In genomic region chr15:74455921-74456674, GRCm38 (mm10) we compare ENCODE assay signal across 13 mouse cellular contexts.
DNase-seq lines count a peak whose midpoint lies in the region; ATAC-seq and TF ChIP-seq lines count a peak whose summit lies in the region.
"Had no signal": no experiment of that assay in that cellular context is flagged by ENCODE, and none has a peak within 500 bp of the region (broad histone marks: within the 10 kb centered on the region; RNA-seq: fewer than 3 reads in every experiment).

No protein-coding gene starts in this region.

- peak; percentile 25 for DNase-seq in forebrain, embryonic 10.5 days (ENCODE audit: extremely low spot score, low spot score)
- no peak for DNase-seq in forebrain, postnatal 0 days
- DNase-seq in 3T3-L1 (ENCODE audit: low read depth, low spot score): peak; percentile 47
- DNase-seq in heart, postnatal 10 days: peak; percentile 51 to 54
- no peak for DNase-seq in testis, postnatal 14 days (ENCODE audit: low spot score)
- no peak for DNase-seq in kidney, postnatal 14 days
- DNase-seq in thymus, postnatal 25 days: no peak
- DNase-seq: adrenal gland, postnatal 36 days; lung, adult 18-20 months had no signal

- WGBS in forebrain, embryonic 10.5 days: 71% methylated on average over 11 of the region's 11 CpGs
- 64% methylated on average over 11 of the region's 11 CpGs for WGBS in forebrain, postnatal 0 days
- 41% methylated on average over 11 of the region's 11 CpGs for WGBS in embryonic facial prominence, embryonic 13.5 days

- H3K36me3 ChIP-seq in forebrain, embryonic 10.5 days (replicated peaks): no peaks in the 10 kb centered on the region
- H3K36me3 ChIP-seq in forebrain, postnatal 0 days (ENCODE audit: insufficient read depth): no peaks in the 10 kb centered on the region
- no peaks in the 10 kb centered on the region for H3K36me3 ChIP-seq in embryonic facial prominence, embryonic 13.5 days
- H3K36me3 ChIP-seq: stomach, embryonic 15.5 days had no signal

- no peaks in the 10 kb centered on the region for H3K9me3 ChIP-seq in forebrain, embryonic 10.5 days
- no peaks in the 10 kb centered on the region for H3K9me3 ChIP-seq in forebrain, postnatal 0 days (ENCODE audit: low read length)
- no peaks in the 10 kb centered on the region for H3K9me3 ChIP-seq in embryonic facial prominence, embryonic 13.5 days
- H3K9me3 ChIP-seq: stomach, embryonic 15.5 days had no signal

- no peak for TF ChIP-seq CTCF in forebrain, postnatal 0 days (IDR thresholded peaks at IDR 0.05; ENCODE audit: low read depth)

- no peak for ATAC-seq in forebrain, postnatal 0 days
- ATAC-seq in embryonic facial prominence, embryonic 13.5 days (ENCODE audit: insufficient number of reproducible peaks, insufficient read depth, low FRiP score, low TSS enrichment, low read depth): peak; percentile 38; the same call in 1 of the 2 replicates
- ATAC-seq: intestine, postnatal 0 days; Patski had no signal

- H3K4me3 ChIP-seq in forebrain, embryonic 10.5 days: no peak overlapping the region
- no peak overlapping the region for H3K4me3 ChIP-seq in forebrain, postnatal 0 days (ENCODE audit: low read depth, low read length)
- H3K4me3 ChIP-seq in embryonic facial prominence, embryonic 13.5 days: no peak overlapping the region
- H3K4me3 ChIP-seq: stomach, embryonic 15.5 days had no signal

- intact Hi-C loops in heart, postnatal 10 days (cut with DNase I): loop anchor here (10.0 kb wide), 1 partner anchor 241 kb away; no protein-coding TSS in a partner anchor

- H3K27ac ChIP-seq in forebrain, embryonic 10.5 days: no peak overlapping the region
- no peak overlapping the region for H3K27ac ChIP-seq in forebrain, postnatal 0 days (ENCODE audit: low read depth, low read length)
- H3K27ac ChIP-seq in embryonic facial prominence, embryonic 13.5 days: no peak overlapping the region; the same call in 1 of the 2 replicates
- H3K27ac ChIP-seq: stomach, embryonic 15.5 days had no signal

- 0 out of 2 replicates have a peak, but pooled peaks cover 2% of the 10 kb centered on the region for H3K27me3 ChIP-seq in forebrain, embryonic 10.5 days (ENCODE audit: poor library complexity, severe bottlenecking)
- no peaks in the 10 kb centered on the region for H3K27me3 ChIP-seq in forebrain, postnatal 0 days (ENCODE audit: insufficient read depth, low read length)
- 0 out of 2 replicates have a peak, but pooled peaks cover 3% of the 10 kb centered on the region for H3K27me3 ChIP-seq in embryonic facial prominence, embryonic 13.5 days
- H3K27me3 ChIP-seq: stomach, embryonic 15.5 days had no signal

- no peak overlapping the region for H3K4me2 ChIP-seq in forebrain, postnatal 0 days (ENCODE audit: low read depth)
- H3K4me2 ChIP-seq in embryonic facial prominence, embryonic 13.5 days: no peak overlapping the region
- H3K4me2 ChIP-seq: stomach, embryonic 15.5 days had no signal

- no peak overlapping the region for H3K9ac ChIP-seq in forebrain, postnatal 0 days
- H3K9ac ChIP-seq in embryonic facial prominence, embryonic 13.5 days: no peak overlapping the region
- H3K9ac ChIP-seq: stomach, embryonic 15.5 days had no signal

- H3K4me1 ChIP-seq in forebrain, embryonic 10.5 days: peaks cover 13% of the 10 kb centered on the region
- H3K4me1 ChIP-seq in forebrain, postnatal 0 days (ENCODE audit: insufficient read depth): peaks cover 6% of the 10 kb centered on the region; the same call in 1 of the 2 replicates
- H3K4me1 ChIP-seq in embryonic facial prominence, embryonic 13.5 days: peaks cover 39% of the 10 kb centered on the region

Comparison
In these comparisons a context has a peak if more than half of its experiments do, and no peak if none do; other contexts are left out.
1. DNase-seq: peak in forebrain, embryonic 10.5 days (single experiment), 3T3-L1 (single experiment) and heart, postnatal 10 days (2 of 2); none in forebrain, postnatal 0 days (single experiment), testis, postnatal 14 days (single experiment), kidney, postnatal 14 days (single experiment) and thymus, postnatal 25 days (single experiment).